Mouse (Mus musculus) layer of hippocampus, adult 18-20 months (tissue): ENCODE measurements at regions not wholly inside any gene's neighbourhood (a gene's known extent, or its start where the extent isn't known, plus 50 kb on each side); places are given as distances from the start of the nearest gene placed in this dataset.

Experiments
- DNase-seq, 2 experiments: peaks; one replicate each; pipeline ENCODE4 v3.0.0; 2022; ENCODE audit warnings: low spot score in 2 of 2

GRCm38 (mm10) chr11:89247991-89248390 is 54.1 kb downstream of the Nog start:
- no peak for DNase-seq

GRCm38 (mm10) chr11:89243370-89243769 is 58.8 kb downstream of the Nog start:
- peak in 1 of 2 experiments; percentile 32 for DNase-seq

- no peak for DNase-seq
Measured at GRCm38 (mm10) chr11:89242130-89242529, 60.0 kb downstream of the Nog start.

GRCm38 (mm10) chr11:89239891-89240290 is 62.2 kb downstream of the Nog start:
- DNase-seq = no peak

- no peak for DNase-seq
Measured at GRCm38 (mm10) chr11:89236904-89237303, 65.2 kb downstream of the Nog start.

- DNase-seq = no peak
Measured at GRCm38 (mm10) chr11:89232884-89233480, 69.2 kb downstream of the Nog start.

DNA sequence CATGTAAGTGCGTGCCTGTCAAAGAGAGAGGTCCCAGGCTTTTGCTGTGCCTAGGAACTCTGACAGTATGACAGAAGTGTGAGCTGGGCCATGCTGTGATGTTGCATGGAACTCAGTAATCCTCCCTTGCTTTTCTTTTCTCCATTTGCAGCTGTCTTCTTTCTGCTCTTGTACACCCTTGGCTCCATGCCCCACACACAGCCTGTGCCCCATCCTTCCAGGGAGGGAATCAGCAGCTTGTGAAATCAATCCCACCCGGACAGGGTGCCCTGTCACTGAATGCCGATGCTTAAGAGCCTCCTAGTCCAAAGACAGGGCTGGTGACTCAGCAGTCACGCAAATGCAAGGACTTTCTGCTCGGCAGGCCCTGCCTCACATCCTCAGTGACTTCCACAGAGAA is 72.4 kb downstream of the Nog start:
- no peak for DNase-seq

GRCm38 (mm10) chr11:89213204-89213603 is 88.9 kb downstream of the Nog start:
- no peak for DNase-seq

DNA sequence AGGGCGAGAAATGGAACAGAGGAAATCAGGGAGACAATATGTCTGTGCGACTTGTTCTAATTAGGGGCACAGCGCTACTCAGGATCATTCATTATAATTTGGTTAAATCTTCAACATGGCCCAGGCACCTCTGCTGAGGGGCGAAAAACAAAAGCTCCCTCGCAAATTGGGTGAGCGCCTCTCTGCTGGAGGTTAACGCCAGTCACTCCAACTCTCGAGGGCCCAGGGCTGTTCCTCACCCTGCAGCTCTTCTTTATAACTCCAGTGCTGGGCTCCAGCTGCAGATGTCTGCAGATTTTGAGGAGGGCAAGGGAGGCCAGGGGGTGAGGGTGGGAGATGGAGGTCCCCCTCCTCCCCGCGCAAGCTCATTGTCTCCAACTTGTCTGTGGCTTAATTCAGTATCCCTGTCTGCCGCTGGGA is 92.6 kb downstream of the Nog start:
- no peak for DNase-seq

- no peak for DNase-seq
Measured at GRCm38 (mm10) chr11:89209072-89209471, 93.1 kb downstream of the Nog start.

GRCm38 (mm10) chr11:89206788-89207187 is 95.3 kb downstream of the Nog start:
- DNase-seq = no peak

- DNase-seq = no peak
Measured at GRCm38 (mm10) chr11:89204948-89205545, 97.1 kb downstream of the Nog start.

DNA sequence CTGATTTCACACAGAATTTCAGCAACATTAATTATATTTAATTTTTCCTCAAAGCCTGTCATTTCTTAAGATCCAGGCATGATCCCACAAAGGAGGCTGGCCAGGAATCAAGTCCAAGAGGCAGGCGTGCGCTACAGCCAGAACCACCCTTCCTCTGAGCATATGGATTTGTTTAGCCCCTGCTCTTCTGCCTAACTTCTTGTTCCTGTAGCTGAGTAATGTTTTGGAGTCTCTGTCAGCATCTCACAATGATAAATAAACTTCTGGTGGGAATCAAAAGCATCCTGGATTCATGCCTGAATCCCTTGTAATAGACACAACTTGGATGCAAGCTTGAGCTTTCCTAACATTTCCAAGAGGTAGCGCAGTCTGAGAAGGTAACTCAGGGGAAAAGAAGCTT is 101.7 kb downstream of the Nog start:
- DNase-seq = no peak

DNA sequence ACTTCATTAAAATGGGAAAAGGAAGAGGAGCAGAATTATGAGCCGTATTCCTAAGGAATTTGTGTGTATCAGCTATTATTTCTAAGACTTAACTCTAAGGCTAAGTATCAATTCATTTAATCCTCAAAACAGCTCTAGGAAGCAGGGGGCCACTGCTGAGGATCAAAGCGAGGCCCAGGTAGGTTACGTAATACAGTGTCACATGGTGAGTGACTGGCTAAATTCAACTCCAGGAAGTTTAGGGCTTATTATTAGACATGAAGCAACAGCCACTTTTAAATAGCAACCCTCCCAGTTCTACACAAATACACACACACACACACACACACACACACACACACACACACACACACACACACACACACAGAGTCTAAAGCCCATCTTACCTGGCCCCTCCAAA is 109.3 kb downstream of the Nog start:
- DNase-seq = no peak

- peak in 1 of 2 experiments; percentile 4 for DNase-seq
Measured at GRCm38 (mm10) chr11:89186911-89187621, 113.4 kb downstream of the Gm525 start.

GRCm38 (mm10) chr11:89185862-89186261 is 112.2 kb downstream of the Gm525 start:
- DNase-seq = no peak

- DNase-seq = no peak
Measured at GRCm38 (mm10) chr11:89181471-89181870, 107.8 kb downstream of the Gm525 start.

- no peak for DNase-seq
Measured at GRCm38 (mm10) chr11:89178436-89178835, 104.8 kb downstream of the Gm525 start.

DNA sequence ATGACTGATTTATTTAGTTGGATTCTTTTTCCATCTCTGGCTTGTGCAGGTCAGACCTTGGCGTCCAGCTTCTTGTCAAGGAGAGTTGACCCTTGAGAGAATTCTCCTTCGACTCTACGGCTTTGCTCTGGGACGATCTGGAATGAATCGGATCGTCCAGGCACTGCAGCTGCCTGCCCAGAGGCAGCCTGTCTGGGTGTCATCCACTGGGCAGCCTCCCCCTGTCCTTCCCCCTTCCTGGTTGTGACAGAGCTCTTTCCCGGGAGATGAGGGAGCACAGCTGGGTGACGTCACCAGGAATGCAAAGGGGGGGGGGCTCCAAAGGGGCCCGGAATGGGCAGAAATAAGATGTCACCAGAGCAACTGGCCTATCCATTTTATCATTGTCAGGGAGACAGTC is 101.9 kb downstream of the Gm525 start:
- DNase-seq = no peak

- DNase-seq = no peak
Measured at GRCm38 (mm10) chr11:89174967-89175366, 101.3 kb downstream of the Gm525 start.

DNA sequence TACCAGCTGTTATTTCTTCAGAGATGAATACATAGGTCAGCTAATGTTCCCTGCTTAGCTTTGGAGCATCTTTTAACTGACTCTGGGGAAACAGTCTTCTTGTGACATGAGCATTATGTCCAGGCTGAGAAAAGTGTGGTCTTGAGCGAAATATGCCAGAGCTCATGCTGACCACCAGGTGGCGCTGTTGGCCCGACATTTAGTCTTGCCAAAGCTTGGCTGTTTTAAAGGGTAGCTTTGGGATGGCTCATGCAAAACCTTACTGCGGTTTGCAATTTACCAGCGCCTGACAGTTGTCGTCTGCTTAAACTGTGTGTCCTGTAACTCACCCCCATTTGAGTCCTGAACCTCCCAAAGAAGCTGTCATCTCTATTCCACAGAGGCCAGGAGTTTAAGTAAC is 91.6 kb downstream of the Gm525 start:
- DNase-seq = peak; percentile 72 to 76
